Mouse (Mus musculus) bone marrow macrophage, adult 2 months (primary cell): ENCODE measurements around the gene Gprc5b. TPM values are rescaled to one million over a fixed set of nuclear protein-coding genes. Genes with fewer than 3 reads are reported as not detected.

Experiments used
- H3K27ac ChIP-seq: 2 replicates; pipeline ENCODE4 v1.5.1; 2012; ENCODE audit warnings: low read depth, low read length; ENCODE audit not compliant: insufficient read depth
- H3K4me1 ChIP-seq: 2 replicates; pipeline ENCODE4 v1.6.1; 2012; ENCODE audit warnings: low read length; ENCODE audit not compliant: control insufficient read depth, insufficient read depth
- H3K4me3 ChIP-seq: 2 replicates; pipeline ENCODE4 v1.5.1; 2012; ENCODE audit warnings: mild to moderate bottlenecking, low read length, moderate library complexity; ENCODE audit not compliant: insufficient read depth
- CTCF ChIP-seq: IDR thresholded peaks from 2 replicates; pipeline ENCODE4 v1.5.1; 2012; ENCODE audit warnings: low read depth, mild to moderate bottlenecking, low read length, moderate library complexity
- POLR2A ChIP-seq: IDR thresholded peaks from 2 replicates; pipeline ENCODE4 v1.6.1; 2012; ENCODE audit warnings: mild to moderate bottlenecking, low read depth, low read length, borderline replicate concordance
- polyA plus RNA-seq: library from polyadenylated mRNA; stranded (reverse); fragments of >200 nt; gene quantifications from 2 replicates; pipeline ENCODE4 v1.2.4, GENCODE M21; 2012; ENCODE audit not compliant: missing spikeins, insufficient read depth, insufficient read length

Gprc5b gene
- polyA plus RNA-seq, 1 experiment = 1.2 TPM

- TF ChIP-seq CTCF = no peak
- H3K4me1 ChIP-seq = no peaks in the 10 kb centered on the region
- no peak overlapping the region for H3K27ac ChIP-seq
- no peak overlapping the region for H3K4me3 ChIP-seq
Observed at GRCm38 (mm10) chr7:119002501-119002900, 7.5 kb upstream of the Gprc5b start.

GRCm38 (mm10) chr7:119001965-119002364 lies 7.0 kb upstream of the Gprc5b start:
- Histone ChIP-seq H3K4me1 (no peaks in the 10 kb centered on the region), H3K27ac (no peak overlapping the region), H3K4me3 (no peak overlapping the region)
- no peak for TF ChIP-seq POLR2A
- no peak for TF ChIP-seq CTCF

- H3K4me1 ChIP-seq = peaks cover 5% of the 10 kb centered on the region
- TF ChIP-seq CTCF (no peak), POLR2A (no peak)
- H3K4me3 ChIP-seq = no peak overlapping the region
- no peak overlapping the region for H3K27ac ChIP-seq
Observed at GRCm38 (mm10) chr7:118999857-119000256, 4.8 kb upstream of the Gprc5b start.

- Histone ChIP-seq H3K4me3 (no peak overlapping the region), H3K4me1 (peaks cover 5% of the 10 kb centered on the region), H3K27ac (no peak overlapping the region)
- TF ChIP-seq CTCF = peak; percentile 75
- no peak for TF ChIP-seq POLR2A
Observed at GRCm38 (mm10) chr7:118996137-118996837, 1.3 kb upstream of the Gprc5b start.

- Histone ChIP-seq H3K27ac (no peak overlapping the region), H3K4me3 (peak overlapping the region; percentile 67; the same call in 1 of the 2 replicates), H3K4me1 (peaks cover 5% of the 10 kb centered on the region)
- no peak for TF ChIP-seq POLR2A
- TF ChIP-seq CTCF = no peak
Observed at GRCm38 (mm10) chr7:118995671-118996070, 660 bp upstream of the Gprc5b start.

GRCm38 (mm10) chr7:118994231-118994842 lies 674 bp downstream of the Gprc5b start:
- no peak for TF ChIP-seq CTCF
- no peak for TF ChIP-seq POLR2A
- Histone ChIP-seq H3K4me3 (peak overlapping the region; percentile 67), H3K4me1 (peaks cover 5% of the 10 kb centered on the region), H3K27ac (no peak overlapping the region)

- TF ChIP-seq POLR2A = no peak
- no peak for TF ChIP-seq CTCF
- Histone ChIP-seq H3K4me1 (peaks cover 5% of the 10 kb centered on the region), H3K4me3 (peak overlapping the region; percentile 67), H3K27ac (no peak overlapping the region)
Observed at GRCm38 (mm10) chr7:118993597-118994230, 1.3 kb downstream of the Gprc5b start.

GRCm38 (mm10) chr7:118992623-118993405 lies 2.2 kb downstream of the Gprc5b start:
- no peak overlapping the region for H3K27ac ChIP-seq
- TF ChIP-seq POLR2A = no peak
- TF ChIP-seq CTCF = no peak
- peaks cover 5% of the 10 kb centered on the region for H3K4me1 ChIP-seq
- H3K4me3 ChIP-seq = no peak overlapping the region

GRCm38 (mm10) chr7:118992080-118992560 lies 2.9 kb downstream of the Gprc5b start:
- Histone ChIP-seq H3K4me1 (peaks cover 5% of the 10 kb centered on the region), H3K4me3 (no peak overlapping the region), H3K27ac (no peak overlapping the region)
- TF ChIP-seq CTCF (no peak), POLR2A (no peak)

GRCm38 (mm10) chr7:118991341-118991884 lies 3.6 kb downstream of the Gprc5b start:
- Histone ChIP-seq H3K4me1 (peaks cover 5% of the 10 kb centered on the region), H3K27ac (no peak overlapping the region), H3K4me3 (no peak overlapping the region)
- TF ChIP-seq CTCF (no peak), POLR2A (no peak)
